Mouse (Mus musculus) CD4-positive, CD25-positive, alpha-beta regulatory T cell, adult 4 months (primary cell): ENCODE data around the gene Arhgap32. TPM values are rescaled to one million over a fixed set of nuclear protein-coding genes. Genes with fewer than 3 reads are reported as not detected.

Experiments used
- ATAC-seq: one replicate; pipeline ENCODE4 v1.8.0; 2017
- polyA plus RNA-seq, 2 experiments: library from polyadenylated mRNA; unstranded; fragments of 100-300 nt; shearing (Covaris generic); gene quantifications; one replicate each; pipeline ENCODE4 v1.2.1; 2017

Gene Arhgap32
- polyA plus RNA-seq, 2 experiments from 2014 or later, result not detected

DNA sequence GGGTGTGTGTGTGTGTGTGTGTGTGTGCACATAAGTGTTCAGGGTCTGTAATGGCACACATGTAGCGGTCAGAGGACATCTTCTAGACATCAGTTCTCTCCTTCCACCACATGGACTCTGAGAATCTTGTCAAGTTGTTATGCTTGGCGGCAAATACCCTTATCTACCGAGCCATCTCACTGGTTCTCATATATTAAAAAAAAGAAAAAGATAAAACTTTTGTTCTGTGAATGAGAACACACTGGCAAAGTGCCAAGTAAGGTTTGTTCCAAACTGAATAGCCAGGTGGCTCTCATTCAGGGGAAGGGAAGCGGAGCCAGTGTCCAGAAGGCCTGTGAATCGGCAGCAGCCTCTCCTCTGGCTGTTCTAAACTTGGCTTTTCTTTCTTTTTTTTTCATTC, 162.1 kb downstream of the Arhgap32 start:
- ATAC-seq, result no peak

GRCm38 (mm10) chr9:32279789-32280188, 163.9 kb downstream of the Arhgap32 start:
- ATAC-seq, result no peak

DNA sequence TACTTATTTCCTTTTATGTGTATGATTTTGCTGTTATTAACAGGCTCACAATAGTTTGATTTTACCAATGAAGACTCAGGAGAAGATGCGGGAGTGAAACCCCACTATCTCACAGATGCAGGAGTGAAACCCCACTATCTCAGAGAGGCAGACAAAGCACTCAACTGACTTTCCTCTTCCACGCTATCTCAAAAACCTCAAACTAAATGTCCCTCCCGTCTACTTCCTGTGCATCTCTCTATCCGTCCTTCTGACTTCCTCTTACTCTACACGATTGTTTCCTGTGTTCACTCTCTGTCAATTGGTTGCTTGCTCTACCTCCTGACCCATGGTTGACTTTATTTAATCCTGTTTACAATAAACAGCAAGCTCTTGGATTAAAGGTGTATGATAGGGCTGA, 164.5 kb downstream of the Arhgap32 start:
- ATAC-seq, result no peak

GRCm38 (mm10) chr9:32283591-32283990, 167.7 kb downstream of the Arhgap32 start:
- no peak for ATAC-seq

DNA sequence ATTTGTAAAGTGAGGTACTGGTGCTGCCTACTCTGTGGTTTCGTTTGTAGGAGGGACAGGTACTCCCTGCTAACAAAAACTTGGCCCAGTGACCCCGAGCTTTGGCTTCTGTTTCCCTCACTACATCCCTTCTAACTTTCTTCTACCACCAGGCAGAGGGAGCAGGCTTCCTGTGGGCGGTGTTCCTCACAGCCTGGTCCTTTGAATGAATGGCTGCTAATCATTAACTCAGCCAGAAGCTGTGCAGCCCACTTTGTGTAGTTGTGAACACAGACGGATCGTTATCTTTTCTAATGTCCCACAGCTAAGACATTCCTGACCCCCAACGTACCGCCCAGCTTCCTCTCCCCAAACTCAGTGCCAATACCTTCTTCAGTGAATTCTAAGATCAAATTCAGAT, 175.7 kb downstream of the Arhgap32 start:
- no peak for ATAC-seq

DNA sequence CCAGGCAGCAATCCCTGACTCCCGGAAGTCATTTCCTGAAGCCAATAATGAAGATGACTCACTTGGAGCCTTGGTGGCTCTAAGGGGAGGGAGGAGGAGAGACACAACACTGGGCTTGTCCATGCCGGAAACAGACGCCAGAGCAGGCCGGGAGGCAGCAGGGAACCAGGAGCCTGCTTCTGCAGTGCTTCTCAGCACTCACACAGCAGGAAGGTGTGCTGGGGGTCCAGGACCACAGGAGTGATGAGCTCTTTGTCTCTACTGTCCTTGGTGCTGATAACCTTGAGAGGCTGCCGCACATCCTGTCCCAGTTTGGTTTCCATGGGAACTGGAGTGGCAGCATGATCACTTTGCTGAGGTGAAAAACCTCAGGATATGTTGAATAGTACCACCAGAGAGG, 176.8 kb downstream of the Arhgap32 start:
- no peak for ATAC-seq

GRCm38 (mm10) chr9:32295061-32295800, 179.3 kb downstream of the Arhgap32 start:
- ATAC-seq, result no peak

DNA sequence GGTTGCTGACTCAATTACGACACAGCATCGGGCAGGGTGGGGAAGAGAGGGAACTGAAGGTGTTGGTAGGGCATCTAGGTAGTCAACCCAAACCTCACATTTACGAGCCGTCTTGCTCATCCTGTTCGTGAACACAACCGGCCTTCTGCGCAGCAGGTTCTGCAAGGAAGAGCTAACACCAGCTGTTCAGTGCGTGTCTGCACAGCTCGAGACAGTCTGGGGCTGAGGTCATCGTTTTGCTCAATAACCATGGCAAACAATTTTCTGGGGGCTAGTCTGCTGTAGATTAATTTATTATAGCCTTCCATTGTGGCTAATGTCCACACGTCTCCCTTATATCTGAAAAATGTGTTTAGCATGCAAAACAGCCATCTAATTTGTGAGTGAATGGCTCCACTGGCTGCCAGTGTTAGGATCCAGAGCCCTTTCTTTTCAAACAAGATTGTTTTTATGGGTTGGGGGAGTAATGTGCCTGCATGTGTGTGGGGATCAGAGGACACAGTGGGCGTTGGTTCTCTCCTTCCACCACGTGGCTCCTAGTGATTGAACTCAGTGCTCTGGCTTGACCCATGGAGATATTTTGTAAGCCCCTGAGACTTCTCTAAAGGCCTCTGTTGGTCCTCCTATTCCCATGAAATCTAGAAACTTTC, 186.7 kb downstream of the Arhgap32 start:
- ATAC-seq, result no peak

- no peak for ATAC-seq
Observed at GRCm38 (mm10) chr9:32311786-32312185, 195.8 kb downstream of the Arhgap32 start.

DNA sequence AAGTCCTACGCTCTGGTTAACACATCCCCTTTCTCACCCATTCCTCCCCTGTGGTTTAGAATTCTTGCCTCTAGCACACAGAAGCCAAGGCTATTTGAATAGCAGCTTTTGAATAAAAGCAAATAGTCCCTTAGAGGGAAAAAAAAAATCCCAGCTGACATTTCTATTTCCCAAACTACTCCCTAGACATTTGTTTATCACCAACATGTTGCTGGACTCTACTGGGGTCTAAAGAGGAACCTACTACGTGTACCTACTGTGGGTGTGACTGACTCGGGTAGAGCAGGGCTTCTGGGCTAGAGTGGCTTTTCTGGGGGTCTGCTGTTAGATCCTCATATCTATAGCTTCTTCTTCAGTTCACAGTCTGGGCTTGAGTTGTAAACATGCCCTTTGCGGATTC, 196.3 kb downstream of the Arhgap32 start:
- ATAC-seq, result no peak

DNA sequence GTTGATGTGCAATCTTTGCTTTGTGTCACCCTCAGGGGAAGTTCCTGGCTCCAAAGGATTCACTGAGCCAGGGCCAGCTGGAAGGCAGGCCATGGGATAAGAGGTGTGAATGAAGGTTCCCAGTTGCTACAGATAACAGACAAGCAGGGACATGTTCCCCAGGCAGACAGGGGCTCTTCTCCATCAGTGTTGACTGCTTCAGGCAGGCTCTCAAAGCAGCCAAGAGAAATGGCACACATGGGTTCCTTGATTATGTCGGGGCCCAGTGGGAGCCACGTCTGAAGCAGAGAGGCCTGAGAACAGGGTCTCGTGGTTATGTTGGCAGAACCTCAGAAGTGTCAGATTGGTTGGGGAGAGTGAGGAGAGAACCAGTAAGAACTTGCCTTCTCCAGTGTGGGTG, 198.1 kb downstream of the Arhgap32 start:
- ATAC-seq, result no peak

- ATAC-seq, result no peak
Observed at GRCm38 (mm10) chr9:32315999-32316398, 200.1 kb downstream of the Arhgap32 start.

Other genes with a start within 250 kb of the Arhgap32 start
- not detected for gene Barx2, start 202.7 kb upstream of the Arhgap32 start, polyA plus RNA-seq
- gene Kcnj5, start 228.2 kb downstream of the Arhgap32 start, polyA plus RNA-seq, result not detected